Mouse (Mus musculus): ENCODE data around the gene Avpi1.
A peak's percentile ranks its signal among the peaks of the same experiment; 100 is the strongest.
"Not testable (repeated sequence)": the region's sequence is repeated elsewhere in the genome, so short reads cannot be mapped to it uniquely, and the experiment has no call there.

The Avpi1 gene

GRCm38 (mm10) chr19:42104681-42105080 lies 24.2 kb downstream of the Avpi1 start:
- no peak for DNase-seq (ENCODE audit: low spot score)

- no peak for DNase-seq (ENCODE audit: low spot score)
These were observed 29.5 kb downstream of the Avpi1 start for GRCm38 (mm10) chr19:42099406-42099805.

- peak; percentile 23 for DNase-seq (ENCODE audit: low spot score)
These were observed 38.2 kb downstream of the Avpi1 start for GRCm38 (mm10) chr19:42090637-42091141.

DNA sequence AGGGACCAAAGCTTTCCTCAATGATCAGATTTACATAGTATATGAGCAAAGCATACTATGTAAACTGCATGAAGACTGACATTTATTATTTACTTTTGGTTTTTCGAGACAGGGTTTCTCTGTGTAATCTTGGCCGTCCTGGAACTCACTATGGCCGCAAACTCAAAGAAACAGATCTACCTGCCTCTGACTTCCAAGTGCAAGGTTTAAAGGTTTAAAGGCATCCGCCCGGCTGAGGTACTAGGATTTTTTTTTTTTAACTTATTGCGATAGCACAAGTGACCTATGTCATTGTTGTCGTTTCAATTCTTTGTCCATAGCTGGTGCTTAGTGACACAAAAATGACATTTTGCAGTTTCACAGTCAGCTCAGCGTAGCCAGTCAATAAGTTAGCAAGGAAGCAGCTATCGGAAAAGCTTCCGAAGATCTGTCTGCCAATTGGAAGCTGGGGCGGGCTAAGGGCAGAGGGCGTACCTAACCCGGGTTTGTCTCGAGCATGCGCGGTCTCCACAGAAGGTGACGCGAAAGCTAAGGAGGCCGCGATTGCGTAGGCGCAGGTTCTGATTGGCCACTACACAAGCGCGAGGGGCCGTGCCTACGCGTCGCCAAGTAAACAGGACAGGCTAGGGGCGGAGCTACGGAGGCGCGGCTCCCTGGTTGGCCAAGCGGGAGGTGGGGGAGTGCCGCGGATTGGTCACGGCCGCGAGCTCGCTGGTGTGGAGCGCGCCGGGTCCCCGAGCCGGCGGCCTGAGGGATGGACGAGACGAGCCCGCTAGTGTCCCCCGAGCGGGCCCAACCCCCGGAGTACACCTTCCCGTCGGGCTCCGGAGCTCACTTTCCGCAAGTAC lies 38.9 kb downstream of the Avpi1 start, which contains the start of gene Pi4k2a:
Gene Pi4k2a, plus strand, starts transcription at position 723 of the 848 bp plus-strand sequence.
- DNase-seq (ENCODE audit: low spot score) = peak; percentile 100

- DNase-seq (ENCODE audit: low spot score) = peak; percentile 67
These were observed 39.6 kb downstream of the Avpi1 start for GRCm38 (mm10) chr19:42089103-42089747.

DNA sequence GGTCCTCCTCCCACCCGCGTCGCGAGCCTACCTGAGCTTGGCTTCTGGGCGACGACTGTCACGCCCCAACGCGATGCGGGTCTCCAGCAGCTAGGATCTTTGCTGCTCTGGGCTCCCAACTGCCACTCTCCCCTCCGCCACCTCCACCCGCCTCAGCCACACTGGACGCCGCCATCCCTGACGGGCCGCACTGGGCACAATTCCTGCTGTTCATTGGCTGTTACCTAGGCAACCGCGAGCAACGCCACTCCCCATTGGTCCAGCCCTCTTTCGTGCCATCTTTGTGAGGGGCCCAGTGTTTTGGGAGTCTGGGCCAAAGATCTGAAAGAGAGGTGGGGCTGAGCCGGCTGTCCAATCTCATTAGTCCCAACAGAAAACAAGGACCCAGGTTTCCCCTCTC lies 42.7 kb downstream of the Avpi1 start, which contains the start of gene Morn4:
Gene Morn4, minus strand, starts transcription at position 192 of the 400 bp plus-strand sequence.
- DNase-seq (ENCODE audit: low spot score) = peak; percentile 94

- DNase-seq (ENCODE audit: low spot score) = no peak
These were observed 43.2 kb downstream of the Avpi1 start for GRCm38 (mm10) chr19:42085690-42086089.

DNA sequence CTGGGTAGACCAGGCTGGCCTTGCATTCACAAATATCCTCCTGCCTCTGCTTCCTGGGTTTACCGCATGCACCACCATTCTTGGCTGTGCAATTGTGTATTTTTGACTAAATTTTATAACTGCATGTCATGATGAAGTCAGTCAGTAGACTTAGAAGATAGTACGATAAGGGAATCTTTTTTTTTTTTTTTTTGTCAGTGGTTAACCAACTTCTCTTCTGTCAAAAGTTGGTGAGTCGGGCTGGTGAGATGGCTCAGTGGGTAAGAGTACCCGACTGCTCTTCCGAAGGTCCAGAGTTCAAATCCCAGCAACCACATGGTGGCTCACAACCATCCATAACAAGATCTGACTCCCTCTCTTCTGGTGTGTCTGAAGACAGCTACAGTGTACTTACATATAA lies 47.2 kb downstream of the Avpi1 start:
- not testable (repeated sequence) for DNase-seq (ENCODE audit: low spot score)

DNA sequence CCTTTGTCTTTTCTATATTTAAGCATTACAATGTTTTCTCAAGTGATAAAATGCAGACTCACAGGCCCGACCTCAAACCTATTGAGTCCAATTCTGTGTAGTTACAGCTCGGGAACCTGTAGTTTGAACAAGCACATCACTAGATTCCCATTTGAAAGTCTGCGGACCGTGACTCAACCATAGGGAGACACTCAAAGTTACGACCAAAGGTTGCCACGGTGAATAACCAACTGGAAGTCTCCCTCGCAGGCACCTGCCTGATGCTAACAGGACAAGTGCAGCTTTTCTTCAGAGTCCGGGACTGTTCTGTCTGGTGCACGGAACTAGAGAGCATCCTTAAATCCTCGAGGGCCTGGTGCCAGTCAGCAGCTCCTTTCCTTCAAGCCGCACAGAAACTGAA lies 48.4 kb downstream of the Avpi1 start:
- no peak for DNase-seq (ENCODE audit: low spot score)

DNA sequence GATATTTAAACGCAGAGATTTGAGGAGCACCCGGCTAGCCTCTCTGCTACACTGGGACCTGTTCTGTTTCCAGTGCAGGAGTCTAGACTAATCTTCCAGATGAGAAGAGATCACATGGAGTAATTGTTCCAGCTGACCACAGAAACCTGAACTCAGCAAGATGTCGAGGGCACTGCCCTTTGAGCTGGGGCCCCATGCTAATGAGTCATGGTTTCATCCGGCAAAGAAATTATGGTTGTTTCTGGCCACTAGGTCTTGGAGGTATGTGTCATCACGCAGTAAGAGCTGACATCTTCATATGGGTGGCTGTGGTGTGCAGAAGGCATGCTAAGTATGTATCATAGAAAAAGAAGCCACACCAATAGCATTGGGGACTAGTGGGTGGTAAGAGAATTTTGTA lies 48.9 kb downstream of the Avpi1 start:
- no peak for DNase-seq (ENCODE audit: low spot score)

DNA sequence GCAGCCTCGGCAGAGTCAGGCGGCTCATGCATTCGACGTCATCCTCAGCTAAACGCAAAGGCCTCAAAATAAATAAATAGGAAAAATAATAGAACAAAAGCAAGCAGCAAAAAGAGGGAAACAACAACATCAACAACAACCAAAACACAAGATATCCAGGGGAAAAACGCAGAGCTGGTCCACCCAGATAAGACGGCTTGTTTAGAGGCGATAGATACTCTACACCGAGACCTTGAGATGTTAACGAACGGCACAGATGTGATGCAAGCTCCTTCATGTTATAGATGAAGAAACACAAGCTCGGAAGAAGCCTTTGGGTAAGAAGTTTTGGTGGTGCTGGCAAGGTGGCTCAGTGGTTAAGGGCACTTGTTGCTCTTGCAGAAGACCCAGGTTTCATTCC lies 49.9 kb downstream of the Avpi1 start:
- no peak for DNase-seq (ENCODE audit: low spot score)

- no peak for DNase-seq (ENCODE audit: low spot score)
These were observed 50.3 kb downstream of the Avpi1 start for GRCm38 (mm10) chr19:42078566-42078965.

DNA sequence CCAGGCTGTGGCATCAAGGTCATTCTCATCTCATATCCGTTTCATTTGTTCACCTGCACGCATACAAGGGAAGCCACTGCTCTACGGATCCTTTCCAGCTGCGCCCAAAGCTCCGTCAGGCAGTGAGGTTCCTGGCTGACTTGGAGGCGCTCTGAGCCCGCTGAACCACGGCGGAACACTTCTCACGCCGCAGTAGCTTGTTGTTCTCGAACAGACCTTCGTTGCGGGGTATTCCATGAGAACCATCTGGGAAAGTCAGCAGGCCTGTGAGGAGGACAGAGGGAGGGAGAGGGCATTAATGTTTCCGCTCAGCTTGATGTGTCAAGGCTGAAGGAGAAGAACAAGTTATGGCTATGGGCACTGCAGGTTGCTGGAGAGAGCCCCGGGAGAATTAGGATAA lies 52.9 kb downstream of the Avpi1 start:
- no peak for DNase-seq (ENCODE audit: low spot score)

GRCm38 (mm10) chr19:42075051-42075450 lies 53.8 kb downstream of the Avpi1 start:
- DNase-seq (ENCODE audit: low spot score) = no peak

Data from layer of hippocampus, adult 11-12 months (tissue).